Mouse (Mus musculus): ENCODE measurements around the gene Kcnq1.

The Kcnq1 gene

DNA sequence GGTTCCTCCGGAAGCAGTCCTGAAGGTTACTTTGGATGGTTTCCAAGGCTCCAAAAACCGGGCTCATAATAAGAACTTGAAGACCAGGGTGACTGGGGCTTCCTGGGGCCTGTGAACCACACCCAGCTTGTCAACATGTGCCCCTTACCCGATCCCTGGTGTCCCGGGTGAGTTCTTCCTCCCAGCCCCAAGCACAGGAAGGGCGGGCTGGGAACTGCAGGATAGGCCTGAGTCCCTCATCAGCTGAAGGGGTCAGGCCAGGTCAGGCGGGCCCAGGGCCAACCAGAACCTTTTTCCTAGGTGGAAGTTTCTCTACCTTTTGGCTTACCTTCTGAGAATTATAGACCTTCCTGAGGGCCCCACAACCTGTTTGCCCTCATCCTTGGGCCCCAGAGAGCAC lies 306.4 kb downstream of the Kcnq1 start:
- no peak for DNase-seq (ENCODE audit: low read depth, low spot score)

DNA sequence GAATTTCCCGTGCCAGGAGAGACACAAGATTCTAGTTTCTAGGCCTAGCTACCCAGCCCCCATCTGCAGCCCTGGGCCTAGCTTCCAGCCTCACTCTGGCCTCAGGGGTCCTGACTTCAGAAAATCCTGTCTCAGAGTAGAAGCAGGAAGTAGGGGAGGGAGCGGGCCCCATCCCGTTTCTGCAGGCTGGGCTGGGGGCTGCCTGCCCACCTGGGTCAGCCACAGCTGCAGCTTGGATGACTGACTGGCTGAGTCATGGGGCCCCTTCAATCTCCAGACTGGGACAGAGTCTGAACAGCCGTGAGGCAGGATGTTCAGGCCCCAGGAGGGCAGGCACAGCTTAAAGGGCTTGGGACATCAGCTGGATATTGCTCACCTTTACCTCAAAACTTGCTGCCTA lies 308.9 kb downstream of the Kcnq1 start:
- DNase-seq (ENCODE audit: low read depth, low spot score): no peak

GRCm38 (mm10) chr7:143416406-143416805 lies 310.2 kb downstream of the Kcnq1 start:
- DNase-seq (ENCODE audit: low read depth, low spot score): no peak

DNA sequence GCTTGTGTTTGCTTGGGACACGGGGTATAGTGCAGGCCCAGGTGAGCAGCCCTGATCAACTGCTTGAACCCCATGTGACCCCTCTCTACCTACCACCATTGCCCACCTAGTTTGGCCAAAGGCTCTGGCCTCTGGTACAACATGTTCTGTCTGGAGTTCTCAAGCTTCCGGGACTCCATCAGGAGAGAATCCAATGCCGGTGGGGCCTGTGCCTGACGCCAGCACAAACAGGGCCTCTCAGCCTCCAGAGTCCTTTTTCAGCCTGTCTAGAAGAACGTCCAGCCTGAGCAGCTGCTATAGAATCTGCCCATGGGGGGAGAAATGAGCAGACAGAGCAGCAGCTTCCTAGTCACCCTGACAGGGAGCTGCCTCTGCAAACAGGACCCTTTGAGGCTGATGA lies 311.7 kb downstream of the Kcnq1 start:
- no peak for DNase-seq (ENCODE audit: low read depth, low spot score)

- no peak for DNase-seq (ENCODE audit: low read depth, low spot score)
Measured at GRCm38 (mm10) chr7:143419585-143420160, 313.5 kb downstream of the Kcnq1 start.

- DNase-seq (ENCODE audit: low read depth, low spot score): no peak
Measured at GRCm38 (mm10) chr7:143428142-143428813, 322.1 kb downstream of the Kcnq1 start.

DNA sequence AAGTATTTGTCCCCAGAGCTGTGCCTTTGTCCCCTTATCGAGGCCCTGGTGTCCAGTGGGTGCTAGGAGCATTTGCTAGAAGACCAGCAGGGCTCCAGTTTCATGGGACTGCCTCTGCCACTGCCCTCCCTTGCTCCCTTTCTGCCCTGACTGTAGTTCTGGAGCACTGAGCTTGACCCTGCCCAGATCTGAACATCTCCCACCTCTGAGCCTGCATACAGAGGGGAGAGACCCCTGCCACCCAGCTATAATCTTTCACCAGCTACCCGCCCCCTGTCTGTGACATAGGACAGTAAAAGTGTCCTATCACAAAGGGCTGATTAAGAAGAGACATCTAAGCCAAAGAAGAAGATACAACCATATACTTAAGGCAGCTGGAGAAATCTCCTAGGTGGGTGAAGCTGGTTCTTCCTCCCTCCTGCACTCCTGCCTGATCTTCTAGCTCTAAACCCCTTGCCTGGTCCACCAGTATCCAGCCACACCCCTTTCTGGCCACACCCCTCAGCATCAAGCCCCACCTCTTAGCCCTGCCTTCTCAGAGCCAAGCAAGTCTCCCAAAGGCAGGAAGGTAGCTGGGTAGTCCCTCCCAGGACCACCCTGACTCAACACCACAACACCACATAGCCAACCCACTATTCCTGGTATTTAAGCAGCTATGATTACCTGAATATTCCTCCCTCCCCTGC lies 322.8 kb downstream of the Kcnq1 start:
- no peak for DNase-seq (ENCODE audit: low read depth, low spot score)

DNA sequence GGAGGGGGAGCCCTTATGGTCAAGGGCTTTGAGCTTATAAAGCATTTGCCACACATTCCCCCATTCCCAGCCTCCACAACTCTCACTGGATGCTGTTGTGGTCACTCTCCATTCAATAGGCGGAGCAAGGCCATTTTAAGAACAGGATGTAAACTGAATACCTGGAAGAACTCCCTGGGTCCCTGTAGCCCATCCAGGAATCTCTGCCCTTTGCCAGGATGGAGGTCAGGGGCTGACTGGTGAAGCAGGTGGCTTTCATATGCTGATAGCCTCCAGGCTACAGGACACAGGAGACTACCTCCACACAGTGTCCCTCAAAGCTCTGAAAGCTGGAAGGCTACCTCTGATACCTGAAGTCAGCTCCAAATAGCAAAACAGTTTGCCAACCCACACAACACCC lies 326.5 kb downstream of the Kcnq1 start:
- DNase-seq (ENCODE audit: low read depth, low spot score): no peak

- DNase-seq (ENCODE audit: low read depth, low spot score): no peak
Measured at GRCm38 (mm10) chr7:143433331-143433730, 327.2 kb downstream of the Kcnq1 start.

GRCm38 (mm10) chr7:143437231-143437893 lies 331.2 kb downstream of the Kcnq1 start:
- no peak for DNase-seq (ENCODE audit: low read depth, low spot score)

DNA sequence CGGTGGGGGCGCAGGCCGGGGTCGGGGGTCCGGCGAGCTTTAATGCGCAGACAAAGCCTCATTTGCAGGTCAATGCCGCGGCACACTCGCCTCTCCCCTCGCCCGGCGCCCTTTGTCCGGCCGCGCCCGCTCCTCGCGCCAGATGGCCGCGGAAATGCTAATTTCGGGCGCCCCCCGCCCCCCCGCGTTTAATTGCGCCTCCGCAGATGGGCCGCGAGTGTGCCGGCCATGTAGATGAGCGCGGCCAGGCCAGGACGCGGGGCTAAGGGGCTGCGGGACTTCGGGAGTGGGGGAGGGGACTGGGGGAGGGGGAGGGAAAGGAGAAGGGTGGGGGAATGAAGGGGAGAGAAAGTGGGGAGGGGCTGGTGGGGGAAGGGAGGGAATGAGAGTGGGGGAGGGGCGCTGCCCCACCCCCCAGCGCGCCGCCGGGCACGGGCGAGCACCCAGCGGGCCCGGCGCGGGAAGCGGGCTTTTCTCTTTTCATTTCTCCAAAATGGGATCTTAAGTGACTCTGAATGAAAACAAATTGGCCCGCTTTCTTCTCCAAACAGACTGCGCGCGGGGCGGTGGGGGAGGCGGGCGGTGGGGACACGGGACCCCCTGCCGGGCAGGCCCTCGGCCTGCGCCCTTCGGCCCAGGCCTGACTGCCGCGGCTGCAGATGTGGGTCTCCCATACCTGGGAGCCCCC lies 331.9 kb downstream of the Kcnq1 start:
- DNase-seq (ENCODE audit: low read depth, low spot score): no peak

DNA sequence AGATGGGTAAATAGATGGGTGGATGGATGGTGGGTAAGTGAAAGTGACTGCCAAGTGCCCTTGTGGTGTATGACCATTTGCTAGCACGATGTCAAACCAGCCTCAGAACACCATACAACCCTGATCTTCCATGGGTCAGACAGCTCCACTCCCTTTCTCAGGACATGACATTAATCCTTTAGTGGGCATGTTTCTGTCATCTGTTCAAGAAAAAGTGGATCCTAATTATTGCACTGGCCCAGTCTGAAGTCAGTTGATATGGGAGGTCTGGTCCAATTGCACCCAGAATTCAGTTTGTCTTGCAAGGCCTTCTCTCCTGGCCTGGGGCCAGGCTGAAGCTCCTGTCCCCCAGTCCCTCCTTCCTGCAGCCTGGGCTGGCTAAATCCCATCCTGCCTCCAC lies 332.8 kb downstream of the Kcnq1 start:
- no peak for DNase-seq (ENCODE audit: low read depth, low spot score)

DNA sequence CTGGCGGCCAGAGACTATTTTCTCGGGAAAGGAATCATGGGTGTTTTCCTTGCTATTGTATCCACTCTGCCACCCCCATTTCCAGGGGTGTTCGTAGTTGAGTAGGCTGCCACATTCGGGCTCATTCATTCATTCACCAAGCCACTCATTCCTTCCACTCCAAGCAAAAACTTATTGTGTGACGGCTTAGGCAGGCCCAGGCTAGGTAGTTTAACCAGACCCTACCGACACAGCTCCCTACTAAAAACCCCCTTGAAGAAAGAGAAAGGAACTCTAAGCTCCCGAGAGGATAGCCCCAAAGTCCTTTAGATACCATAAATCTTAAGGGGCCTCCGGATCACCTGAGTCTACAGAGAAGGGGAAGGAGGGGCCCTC lies 338.4 kb downstream of the Kcnq1 start:
- no peak for DNase-seq (ENCODE audit: low read depth, low spot score)

DNA sequence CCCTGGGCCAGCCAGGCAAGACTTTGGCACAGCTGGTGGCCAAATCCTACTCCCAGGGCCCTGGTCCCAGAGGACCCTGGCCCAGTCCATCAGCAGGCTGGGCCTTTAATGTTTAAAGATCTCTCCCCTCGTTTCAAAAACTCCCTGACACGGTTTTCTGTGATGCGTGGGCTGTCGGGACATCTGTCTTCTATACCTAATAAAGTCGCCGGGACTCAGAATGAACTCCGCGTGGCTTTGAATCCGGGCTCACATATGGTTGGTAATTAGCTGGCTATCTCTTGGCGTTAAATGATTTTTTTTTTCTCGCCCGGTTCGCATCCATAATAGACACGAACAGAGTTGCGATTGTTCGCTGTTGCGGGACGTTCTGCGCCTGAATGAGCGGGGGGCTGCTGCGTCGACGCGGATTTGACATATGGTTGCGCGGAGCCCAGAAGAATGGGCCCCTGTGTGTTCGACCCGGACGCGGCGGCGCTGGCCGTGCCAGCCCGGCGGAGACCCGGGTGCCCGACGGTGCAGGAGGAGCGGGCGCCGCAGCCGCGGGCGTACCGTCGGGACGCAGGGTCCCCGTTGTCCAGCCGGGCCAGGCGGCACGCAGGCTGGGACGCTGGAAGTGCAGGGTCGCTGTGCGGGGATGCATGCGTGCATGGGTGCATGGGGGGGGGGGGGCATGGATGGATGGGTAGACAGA lies 338.9 kb downstream of the Kcnq1 start:
- DNase-seq (ENCODE audit: low read depth, low spot score): no peak

DNA sequence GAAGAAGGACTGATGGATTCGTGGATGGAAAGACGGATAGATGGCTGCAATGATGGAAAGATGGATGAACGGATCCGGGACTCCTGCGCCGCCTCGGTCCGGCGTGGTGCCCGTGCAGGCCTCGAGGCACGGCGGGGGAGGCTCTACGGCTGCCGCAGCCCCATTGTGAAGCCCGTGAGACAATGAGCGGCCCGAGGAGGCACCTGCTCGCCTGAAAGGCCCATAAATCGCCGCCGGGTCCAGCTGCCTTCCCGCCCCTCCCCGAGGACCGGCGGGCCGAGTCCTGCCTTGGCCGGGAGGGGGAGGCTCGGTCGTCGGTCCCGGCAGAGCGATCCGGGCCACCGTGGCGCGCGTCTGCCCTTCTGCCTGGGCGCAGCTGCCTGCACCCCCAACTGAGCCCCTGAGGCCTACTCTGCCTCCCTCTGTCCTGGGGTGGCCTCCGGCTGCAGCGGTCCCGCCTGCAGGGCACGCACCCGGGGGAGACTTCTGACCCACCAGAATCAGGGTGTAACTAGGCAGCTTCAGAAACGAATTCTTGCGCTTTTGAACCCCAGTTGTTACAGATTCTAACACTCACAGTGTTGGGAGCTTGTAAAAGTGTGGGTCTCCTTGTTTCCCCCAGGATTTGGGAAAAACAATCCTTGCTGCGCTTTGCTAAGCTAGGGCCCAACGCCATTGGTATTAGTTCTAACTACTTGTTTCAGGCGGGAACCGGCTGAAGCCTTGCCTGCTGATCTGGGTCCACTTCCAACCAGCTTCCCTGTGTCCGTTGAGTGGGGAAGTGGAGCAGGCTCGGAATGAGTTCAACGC lies 339.7 kb downstream of the Kcnq1 start:
- DNase-seq (ENCODE audit: low read depth, low spot score): no peak

GRCm38 (mm10) chr7:143447130-143447529 lies 341.0 kb downstream of the Kcnq1 start:
- DNase-seq (ENCODE audit: low read depth, low spot score): no peak

- DNase-seq (ENCODE audit: low read depth, low spot score): no peak
Measured at GRCm38 (mm10) chr7:143458963-143459331, 352.8 kb downstream of the Kcnq1 start.

GRCm38 (mm10) chr7:143459332-143460211 lies 353.4 kb downstream of the Kcnq1 start:
- peak; percentile 16 for DNase-seq (ENCODE audit: low read depth, low spot score)

GRCm38 (mm10) chr7:143460217-143460834 lies 354.2 kb downstream of the Kcnq1 start:
- DNase-seq (ENCODE audit: low read depth, low spot score): no peak
